Mouse (Mus musculus) skeletal muscle tissue, adult 2 months (tissue): ENCODE measurements at regions not wholly inside any gene's neighbourhood (a gene's known extent, or its start where the extent isn't known, plus 50 kb on each side); places are given as distances from the start of the nearest gene placed in this dataset.

Experiments
- DNase-seq: peaks from one replicate; pipeline ENCODE4 v3.0.0-alpha.2; 2012; ENCODE audit warnings: low read depth, low spot score

- no peak for DNase-seq
These were observed 645.4 kb upstream of the Gm10131 start for GRCm38 (mm10) chr8:34756916-34757315.

GRCm38 (mm10) chr8:34756171-34756570 is 644.6 kb upstream of the Gm10131 start:
- no peak for DNase-seq

GRCm38 (mm10) chr8:34755480-34755879 is 643.9 kb upstream of the Gm10131 start:
- no peak for DNase-seq

- no peak for DNase-seq
These were observed 641.5 kb upstream of the Gm10131 start for GRCm38 (mm10) chr8:34753046-34753445.

- no peak for DNase-seq
These were observed 637.0 kb upstream of the Gm10131 start for GRCm38 (mm10) chr8:34748521-34748920.

GRCm38 (mm10) chr8:34745706-34746105 is 634.2 kb upstream of the Gm10131 start:
- DNase-seq, result no peak

GRCm38 (mm10) chr8:34744682-34745081 is 633.1 kb upstream of the Gm10131 start:
- no peak for DNase-seq

- DNase-seq, result no peak
These were observed 632.6 kb upstream of the Gm10131 start for GRCm38 (mm10) chr8:34744179-34744578.

- no peak for DNase-seq
These were observed 631.6 kb upstream of the Gm10131 start for GRCm38 (mm10) chr8:34743137-34743536.

- DNase-seq, result no peak
These were observed 629.3 kb upstream of the Gm10131 start for GRCm38 (mm10) chr8:34740836-34741235.

GRCm38 (mm10) chr8:34739836-34740804 is 628.6 kb upstream of the Gm10131 start:
- no peak for DNase-seq

- no peak for DNase-seq
These were observed 624.7 kb upstream of the Gm10131 start for GRCm38 (mm10) chr8:34736214-34736613.

GRCm38 (mm10) chr8:34735006-34735405 is 623.5 kb upstream of the Gm10131 start:
- DNase-seq, result no peak

- DNase-seq, result no peak
These were observed 621.3 kb upstream of the Gm10131 start for GRCm38 (mm10) chr8:34732808-34733207.

GRCm38 (mm10) chr8:34732362-34732761 is 620.8 kb upstream of the Gm10131 start:
- no peak for DNase-seq

GRCm38 (mm10) chr8:34731096-34731999 is 619.8 kb upstream of the Gm10131 start:
- DNase-seq, result no peak

- no peak for DNase-seq
These were observed 618.0 kb upstream of the Gm10131 start for GRCm38 (mm10) chr8:34729585-34729984.

GRCm38 (mm10) chr8:34727699-34728098 is 616.2 kb upstream of the Gm10131 start:
- DNase-seq, result no peak

GRCm38 (mm10) chr8:34726145-34726767 is 614.7 kb upstream of the Gm10131 start:
- DNase-seq, result no peak

- DNase-seq, result no peak
These were observed 614.0 kb upstream of the Gm10131 start for GRCm38 (mm10) chr8:34725546-34725945.

GRCm38 (mm10) chr8:34709911-34710733 is 598.6 kb upstream of the Gm10131 start:
- DNase-seq, result no peak
